Comparison of ENCODE assay signal across 8 mouse cellular contexts in the genomic region with DNA sequence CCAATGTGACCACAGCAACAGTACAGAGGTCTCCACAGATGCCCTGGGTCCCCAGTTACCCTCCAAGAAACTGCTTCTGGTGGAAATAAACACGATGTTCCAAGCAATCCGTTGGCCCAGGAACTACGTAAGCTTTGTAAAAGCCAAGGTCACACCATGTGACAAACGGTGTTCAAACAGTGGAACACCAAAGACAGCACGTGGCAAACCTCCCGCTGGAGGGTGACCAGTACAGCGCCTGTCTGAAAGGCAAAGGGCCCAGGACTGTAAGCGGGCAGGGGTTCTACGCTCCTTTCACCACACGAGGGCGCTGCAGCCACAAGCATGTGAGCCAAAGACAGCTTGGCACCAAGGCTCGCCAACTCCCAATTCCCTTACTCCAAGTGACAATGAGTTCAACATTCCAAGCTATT. TPM values are rescaled to one million over a fixed set of nuclear protein-coding genes. Genes with fewer than 3 reads are reported as not detected.
DNase-seq lines count a peak whose midpoint lies in the region; ATAC-seq lines count a peak whose summit lies in the region.

No protein-coding gene starts in this region.

- H3K9me3 ChIP-seq in hindbrain, embryonic 14.5 days (ENCODE audit: control insufficient read depth, low read length) = no peaks in the 10 kb centered on the region

- peak; percentile 92 for DNase-seq in NIH3T3 (ENCODE audit: low read depth)
- peak; percentile 92 to 97 for DNase-seq in cerebellum, postnatal 14 days
- DNase-seq in frontal cortex, postnatal 25 days (ENCODE audit: low spot score in 2 of 2) = peak; percentile 84
- DNase-seq in hindbrain, embryonic 14.5 days (ENCODE audit: low spot score) = peak; percentile 95
- DNase-seq in layer of hippocampus, postnatal 25 days (ENCODE audit: extremely low spot score in 1 of 2, low spot score in 1 of 2) = peak; percentile 81 to 96
- DNase-seq in lung, postnatal 36 days = peak; percentile 96
- DNase-seq in retina, postnatal 1 day = peak; percentile 91
- DNase-seq in thymus, postnatal 4 days = peak; percentile 93

- peak overlapping the region; percentile 32 for H3K4me2 ChIP-seq in hindbrain, embryonic 14.5 days (replicated peaks)

- no peak overlapping the region for H3K9ac ChIP-seq in hindbrain, embryonic 14.5 days

- peak overlapping the region; percentile 43; the same call in 1 of the 2 replicates for H3K27ac ChIP-seq in hindbrain, embryonic 14.5 days

- H3K4me1 ChIP-seq in hindbrain, embryonic 14.5 days (replicated peaks; ENCODE audit: control insufficient read depth, insufficient read depth, low read length) = peaks cover 18% of the 10 kb centered on the region

- no peak overlapping the region for H3K4me3 ChIP-seq in hindbrain, embryonic 14.5 days (replicated peaks; ENCODE audit: low read length)

- H3K27me3 ChIP-seq in hindbrain, embryonic 14.5 days (ENCODE audit: control insufficient read depth, insufficient read depth, low read length) = no peaks in the 10 kb centered on the region

- H3K36me3 ChIP-seq in hindbrain, embryonic 14.5 days (replicated peaks; ENCODE audit: control insufficient read depth, insufficient read depth) = peaks cover 10% of the 10 kb centered on the region; the same call in 1 of the 2 replicates

- 4% methylated on average over 12 of the region's 12 CpGs for WGBS in hindbrain, embryonic 14.5 days

- ATAC-seq in hindbrain, embryonic 14.5 days (ENCODE audit: low FRiP score) = peak; percentile 81

RNA-seq across cellular contexts. Expression of a gene that starts 13.3 kb away (rescaled TPM):
- 0.21 and 0.33 TPM in 2 replicates for polyA plus RNA-seq in hindbrain, embryonic 14.5 days (2014; fragmentation: Nextera tagmentation; extraction: Ambion mirVana)
- total RNA-seq in layer of hippocampus, postnatal 25 days (2021) = under 1 TPM in 1 of 2 experiments, not detected in 1; 0.31 TPM

RNA-seq across cellular contexts. Expression of a gene that starts 21.8 kb away (rescaled TPM):
- 141 and 144 TPM in 2 replicates for polyA plus RNA-seq in hindbrain, embryonic 14.5 days (2014; fragmentation: Nextera tagmentation; extraction: Ambion mirVana)
- 100 to 1,000 TPM; 107 to 112 TPM for total RNA-seq in layer of hippocampus, postnatal 25 days (2021)

RNA-seq across cellular contexts. Expression of a gene that starts 58.6 kb away (rescaled TPM):
- 1.1 and 1.5 TPM in 2 replicates for polyA plus RNA-seq in hindbrain, embryonic 14.5 days (2014; fragmentation: Nextera tagmentation; extraction: Ambion mirVana)
- 1 to 10 TPM; 8.1 to 9.9 TPM for total RNA-seq in layer of hippocampus, postnatal 25 days (2021)
